Mouse (Mus musculus) liver, embryonic 14.5 days (tissue): ENCODE results near the gene Ush1g. TPM values are rescaled to one million over a fixed set of nuclear protein-coding genes. Genes with fewer than 3 reads are reported as not detected.

Experiments
- ATAC-seq: fragments of 200-750 bp; cut with Nextera tagmentation; 2 replicates; pipeline ENCODE4 v1.8.0; 2017; ENCODE audit warnings: moderate number of reproducible peaks, mild to moderate bottlenecking, moderate library complexity; ENCODE audit not compliant: insufficient read depth
- DNase-seq, 3 experiments: peaks; one replicate each; pipeline ENCODE4 v3.0.0-alpha.2; 2012 to 2013; ENCODE audit warnings: low read depth in 3 of 3, low spot score in 3 of 3
- H3K27ac ChIP-seq: fragments of 300-500 bp; sonication (generic); 2 replicates; pipeline ENCODE4 v1.5.1; 2014; ENCODE audit warnings: moderate library complexity, mild to moderate bottlenecking, control low read depth, inconsistent platforms
- H3K27me3 ChIP-seq: fragments of 300-500 bp; sonication (generic); 2 replicates; pipeline ENCODE4 v1.6.1; 2014; ENCODE audit warnings: mild to moderate bottlenecking, low read length, moderate library complexity; ENCODE audit not compliant: control insufficient read depth, insufficient read depth
- H3K36me3 ChIP-seq: fragments of 300-500 bp; sonication (generic); replicated peaks from 2 replicates; pipeline ENCODE4 v1.6.1; 2014; ENCODE audit warnings: low read depth; ENCODE audit not compliant: control insufficient read depth, insufficient read depth
- H3K4me1 ChIP-seq, 2 experiments: fragments of 200-500 bp in 1 of 2; fragments of 300-500 bp in 1 of 2; sonication (generic) in 1 of 2; replicated peaks; 2 replicates each; pipeline ENCODE4 v1.6.1; 2012 to 2014; ENCODE audit warnings: antibody characterized with exemption in 1 of 2, inconsistent platforms in 1 of 2, low read length in 1 of 2; ENCODE audit not compliant: control insufficient read depth in 2 of 2, insufficient read depth in 2 of 2
- H3K4me2 ChIP-seq: fragments of 300-500 bp; sonication (generic); 2 replicates; pipeline ENCODE4 v1.6.1; 2014; ENCODE audit warnings: low read depth, mild to moderate bottlenecking, control low read depth, moderate library complexity
- H3K4me3 ChIP-seq, 2 experiments: fragments of 200-500 bp in 1 of 2; fragments of 300-500 bp in 1 of 2; sonication (generic) in 1 of 2; 2 replicates each; pipeline ENCODE4 v1.5.1; 2012 to 2014; ENCODE audit warnings: low read depth in 2 of 2, low read length in 2 of 2, mild to moderate bottlenecking in 2 of 2, control low read depth in 1 of 2, inconsistent platforms in 1 of 2, moderate library complexity in 1 of 2; ENCODE audit not compliant: insufficient read depth in 1 of 2
- H3K9ac ChIP-seq: fragments of 300-500 bp; sonication (generic); replicated peaks from 2 replicates; pipeline ENCODE4 v1.6.1; 2014; ENCODE audit warnings: mild to moderate bottlenecking, control low read depth, moderate library complexity
- H3K9me3 ChIP-seq: fragments of 300-500 bp; sonication (generic); 2 replicates; pipeline ENCODE4 v1.6.1; 2016; ENCODE audit warnings: low read length, mixed read lengths; ENCODE audit not compliant: control insufficient read depth
- CTCF ChIP-seq: IDR thresholded peaks from 2 replicates; pipeline ENCODE4 v1.5.1; 2016; ENCODE audit warnings: antibody characterized with exemption, low read depth, control low read depth
- EP300 ChIP-seq: IDR thresholded peaks from 2 replicates; pipeline ENCODE4 v1.6.1; 2016; ENCODE audit warnings: antibody characterized with exemption, low read depth
- WGBS: fragments of 180-500 bp; shearing (Covaris S2); extraction: QIAGEN DNeasy Blood & Tissue Kit; methylation state at CpG from one replicate; pipeline ENCODE4 v1.1.7; 2014; ENCODE audit not compliant: insufficient replicate concordance; 5-methylcytosine and 5-hydroxymethylcytosine counted together
- polyA plus RNA-seq, 2 experiments: library from polyadenylated mRNA; depleted of rRNA in 1 of 2; stranded (reverse) in 1 of 2; unstranded in 1 of 2; fragments of >200 nt; fragmentation: Nextera tagmentation in 1 of 2; extraction: Ambion mirVana in 1 of 2; gene quantifications; 2 replicates each; pipeline versions ENCODE4 v1.2.1 to v1.2.3; 2012 to 2014

The Ush1g gene
- polyA plus RNA-seq, 2 experiments = 0.04 to 0.06 TPM

DNA sequence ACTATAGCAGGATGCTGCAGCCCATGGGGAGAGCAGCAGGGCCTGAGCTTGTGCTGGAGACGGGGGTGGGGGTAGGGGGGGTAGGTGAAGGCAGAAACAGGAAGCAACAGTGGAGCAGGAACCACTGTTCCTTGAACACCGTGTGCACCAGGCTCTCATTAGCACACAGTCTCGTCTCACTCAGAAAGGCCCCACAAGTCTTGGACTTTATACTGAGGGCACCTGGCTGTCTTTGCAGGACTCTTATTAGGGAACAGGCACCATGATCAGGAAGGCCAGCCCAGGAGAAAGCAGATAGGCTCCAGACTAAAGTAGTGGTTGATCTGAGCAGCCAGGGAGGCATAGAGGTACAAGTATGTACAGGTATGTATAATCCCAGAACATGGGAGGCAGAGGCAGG is 15.5 kb upstream of the Ush1g start:
- Histone ChIP-seq H3K4me1 (no peaks in the 10 kb centered on the region), H3K36me3 (no peaks in the 10 kb centered on the region), H3K27ac (no peak overlapping the region), H3K4me2 (no peak overlapping the region), H3K27me3 (peaks cover 29% of the 10 kb centered on the region), H3K4me3 (no peak overlapping the region), H3K9ac (no peak overlapping the region), H3K9me3 (no peaks in the 10 kb centered on the region)
- 17% methylated on average over 3 of the region's 3 CpGs for WGBS
- no peak for TF ChIP-seq CTCF
- TF ChIP-seq EP300 = no peak
- ATAC-seq (no peak), DNase-seq (no peak)

DNA sequence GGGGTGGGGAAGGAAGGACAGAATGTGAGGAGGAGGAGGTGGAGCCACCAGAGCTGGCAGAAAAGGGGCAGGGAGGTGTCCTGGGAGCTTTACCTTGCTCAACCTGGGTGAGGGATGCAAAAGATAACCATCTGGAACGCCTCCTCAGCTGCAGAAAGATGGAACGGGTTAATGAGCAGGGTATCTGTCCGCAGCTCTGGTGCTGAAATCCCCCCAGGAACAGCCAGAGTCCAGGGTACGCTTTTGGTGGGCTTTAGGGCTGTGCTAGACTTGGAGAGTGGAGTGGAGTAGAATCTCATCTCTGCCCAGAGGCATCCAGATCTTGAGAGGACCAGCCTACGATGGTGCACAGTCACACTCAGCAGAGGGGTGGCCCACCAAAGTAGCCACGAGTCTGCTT is 14.3 kb upstream of the Ush1g start:
- DNase-seq = no peak
- peaks cover 29% of the 10 kb centered on the region for H3K27me3 ChIP-seq
- TF ChIP-seq CTCF (no peak), EP300 (no peak)

DNA sequence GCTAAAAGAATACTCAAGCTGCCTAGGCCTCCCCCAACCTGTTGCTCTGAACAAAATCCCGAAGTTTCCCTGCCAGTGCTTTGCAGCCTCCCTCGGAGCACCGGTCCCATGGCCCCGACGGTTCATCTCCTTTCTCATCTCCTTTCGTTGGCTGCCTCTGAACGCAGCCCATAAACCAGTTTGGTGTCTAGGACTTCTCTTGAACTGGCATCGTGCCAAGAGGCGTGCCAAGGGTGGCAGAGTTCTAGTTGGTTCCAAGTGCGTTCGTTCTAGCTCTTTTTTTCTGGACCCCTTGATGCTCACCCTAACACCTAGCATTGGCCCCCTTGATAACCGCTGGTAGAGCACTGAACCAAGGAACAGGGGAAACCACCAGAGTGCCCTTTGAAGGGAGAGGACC is 13.4 kb upstream of the Ush1g start:
- Histone ChIP-seq H3K27ac (no peak overlapping the region), H3K9ac (no peak overlapping the region), H3K27me3 (peaks cover 31% of the 10 kb centered on the region), H3K9me3 (no peaks in the 10 kb centered on the region), H3K4me2 (no peak overlapping the region), H3K4me3 (no peak overlapping the region), H3K36me3 (no peaks in the 10 kb centered on the region), H3K4me1 (no peaks in the 10 kb centered on the region)
- no peak for TF ChIP-seq CTCF
- no peak for TF ChIP-seq EP300
- DNase-seq (no peak), ATAC-seq (no peak)
- WGBS = 44% methylated on average over 12 of the region's 12 CpGs

More for the DNA sequence above, 14.3 kb upstream of the Ush1g start:
- Histone ChIP-seq H3K27ac (no peak overlapping the region), H3K9me3 (no peaks in the 10 kb centered on the region), H3K36me3 (no peaks in the 10 kb centered on the region), H3K9ac (no peak overlapping the region), H3K4me1 (no peaks in the 10 kb centered on the region), H3K4me3 (no peak overlapping the region), H3K4me2 (no peak overlapping the region)
- no peak for ATAC-seq
- WGBS = 17% methylated on average over 6 of the region's 6 CpGs

DNA sequence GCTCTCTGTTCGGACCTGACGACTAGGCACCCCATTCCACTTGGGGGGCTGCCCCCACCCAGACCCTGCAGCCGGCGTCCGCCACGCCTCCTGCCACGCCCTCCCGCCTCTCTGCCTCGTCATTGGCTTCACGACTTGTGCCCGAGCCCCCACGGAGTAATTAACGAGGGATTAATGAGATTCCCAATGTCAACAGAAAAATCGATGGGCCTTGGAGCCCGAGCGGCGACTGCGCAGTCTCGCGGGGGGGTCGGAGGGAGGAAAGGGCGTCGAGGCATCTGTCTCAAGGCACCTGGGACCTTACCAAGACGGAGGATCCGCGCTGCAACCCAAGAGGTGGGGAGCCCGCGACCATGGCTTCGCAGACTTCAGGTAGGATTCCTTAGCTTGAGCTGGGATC is 12.7 kb upstream of the Ush1g start, which contains the start of gene Otop3:
Otop3 (plus strand) TSS at position 201 of the 400 bp plus-strand sequence.
- no peak for TF ChIP-seq EP300
- no peak for TF ChIP-seq CTCF
- Histone ChIP-seq H3K4me2 (peak within 1 kb of the TSS; percentile 18; the same call in 1 of the 2 replicates), H3K4me1 (no peaks in the 10 kb centered on the region), H3K27ac (no peak within 1 kb of the TSS), H3K9ac (no peak within 1 kb of the TSS), H3K27me3 (peaks cover 31% of the 10 kb centered on the region), H3K9me3 (no peaks in the 10 kb centered on the region), H3K36me3 (no peaks in the 10 kb centered on the region), H3K4me3 (no peak within 1 kb of the TSS)
- WGBS = 5% methylated on average over 29 of the region's 29 CpGs
- DNase-seq = no peak
- no peak for ATAC-seq

DNA sequence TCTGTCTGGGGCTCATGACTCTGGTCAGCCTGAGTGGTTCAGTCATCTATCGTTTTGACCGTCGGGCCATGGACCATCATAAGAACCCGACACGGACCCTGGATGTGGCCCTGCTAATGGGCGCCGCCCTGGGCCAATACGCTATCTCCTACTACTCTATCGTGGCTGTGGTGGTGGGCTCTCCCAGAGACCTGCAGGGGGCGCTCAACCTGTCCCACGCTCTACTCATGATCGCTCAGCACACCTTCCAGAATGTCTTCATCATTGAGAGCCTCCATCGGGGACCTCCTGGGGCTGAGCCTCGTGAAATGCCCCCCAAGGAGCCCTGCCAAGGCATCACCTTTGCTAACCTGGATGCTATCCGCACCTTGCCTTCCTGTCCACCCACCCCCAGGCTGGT is 7.5 kb upstream of the Ush1g start:
- Histone ChIP-seq H3K4me3 (no peak overlapping the region), H3K27me3 (peaks cover 12% of the 10 kb centered on the region), H3K4me1 (no peaks in the 10 kb centered on the region), H3K9me3 (no peaks in the 10 kb centered on the region), H3K27ac (no peak overlapping the region), H3K9ac (no peak overlapping the region), H3K4me2 (no peak overlapping the region), H3K36me3 (no peaks in the 10 kb centered on the region)
- TF ChIP-seq CTCF = peak; percentile 56
- TF ChIP-seq EP300 = no peak
- no peak for DNase-seq
- 56% methylated on average over 15 of the region's 15 CpGs for WGBS
- no peak for ATAC-seq
